Mouse (Mus musculus) heart, adult 18-20 months (tissue): ENCODE measurements around the gene Idh3a. TPM values are rescaled to one million over a fixed set of nuclear protein-coding genes. Genes with fewer than 3 reads are reported as not detected.
A peak's percentile ranks its signal among the peaks of the same experiment; 100 is the strongest.
"Not testable (repeated sequence)": the region's sequence is repeated elsewhere in the genome, so short reads cannot be mapped to it uniquely, and the experiment has no call there.

Source experiments
- DNase-seq, 2 experiments: peaks; one replicate each; pipeline ENCODE4 v3.0.0; 2021 to 2022; ENCODE audit warnings: mixed read lengths in 1 of 2
- total RNA-seq, 2 experiments: library from RNA; stranded (reverse); gene quantifications; 2 replicates each; pipeline ENCODE4 v1.2.3; 2021

Idh3a gene
- total RNA-seq, 2 experiments from 2014 or later, result 562 to 594 TPM

- DNase-seq, result no peak
These were observed 315 bp upstream of the Idh3a start for GRCm38 (mm10) chr9:54585839-54586198.

- no peak for DNase-seq
These were observed 1.7 kb downstream of the Idh3a start for GRCm38 (mm10) chr9:54587863-54588262.

- DNase-seq, result not testable (repeated sequence)
These were observed 7.5 kb downstream of the Idh3a start for GRCm38 (mm10) chr9:54593652-54594051.

GRCm38 (mm10) chr9:54596752-54597465 is 10.8 kb downstream of the Idh3a start:
- peak; percentile 44 to 59 for DNase-seq

GRCm38 (mm10) chr9:54602386-54602785 is 16.3 kb downstream of the Idh3a start:
- DNase-seq, result no peak

- no peak for DNase-seq
These were observed 16.8 kb downstream of the Idh3a start for GRCm38 (mm10) chr9:54602916-54603315.

- peak; percentile 11 to 17 for DNase-seq
These were observed 18.1 kb downstream of the Idh3a start for GRCm38 (mm10) chr9:54604131-54604654.

GRCm38 (mm10) chr9:54604886-54605285 is 18.8 kb downstream of the Idh3a start:
- peak; percentile 43 to 77 for DNase-seq

- no peak for DNase-seq
These were observed 26.7 kb downstream of the Idh3a start for GRCm38 (mm10) chr9:54612781-54613191.

GRCm38 (mm10) chr9:54614182-54614850 is 28.2 kb downstream of the Idh3a start:
- DNase-seq, result peak in 1 of 2 experiments; percentile 73

- no peak for DNase-seq
These were observed 41.1 kb downstream of the Idh3a start for GRCm38 (mm10) chr9:54627240-54627639.

- DNase-seq, result no peak
These were observed 42.6 kb downstream of the Idh3a start for GRCm38 (mm10) chr9:54628752-54629151.

- no peak for DNase-seq
These were observed 43.6 kb downstream of the Idh3a start for GRCm38 (mm10) chr9:54629613-54630261.

- DNase-seq, result no peak
These were observed 44.8 kb downstream of the Idh3a start for GRCm38 (mm10) chr9:54630905-54631304.

- DNase-seq, result no peak
These were observed 47.3 kb downstream of the Idh3a start for GRCm38 (mm10) chr9:54633401-54633800.

- DNase-seq, result no peak
These were observed 51.6 kb downstream of the Idh3a start for GRCm38 (mm10) chr9:54637510-54638314.

GRCm38 (mm10) chr9:54639192-54639591 is 53.1 kb downstream of the Idh3a start:
- no peak for DNase-seq

GRCm38 (mm10) chr9:54641548-54641947 is 55.4 kb downstream of the Idh3a start:
- no peak for DNase-seq

- DNase-seq, result no peak
These were observed 56.0 kb downstream of the Idh3a start for GRCm38 (mm10) chr9:54642149-54642548.

GRCm38 (mm10) chr9:54642556-54642955 is 56.4 kb downstream of the Idh3a start:
- no peak for DNase-seq

GRCm38 (mm10) chr9:54643179-54643578 is 57.0 kb downstream of the Idh3a start:
- no peak for DNase-seq

- DNase-seq, result no peak
These were observed 59.4 kb downstream of the Idh3a start for GRCm38 (mm10) chr9:54645530-54645929.
